Mouse (Mus musculus): ENCODE measurements around the gene Coq3. TPM values are rescaled to one million over a fixed set of nuclear protein-coding genes. Genes with fewer than 3 reads are reported as not detected.

Coq3 gene
- 12.4 and 13.0 TPM in 2 replicates for polyA plus RNA-seq (2016; fragmentation: Nextera tagmentation; extraction: Ambion mirVana)

DNA sequence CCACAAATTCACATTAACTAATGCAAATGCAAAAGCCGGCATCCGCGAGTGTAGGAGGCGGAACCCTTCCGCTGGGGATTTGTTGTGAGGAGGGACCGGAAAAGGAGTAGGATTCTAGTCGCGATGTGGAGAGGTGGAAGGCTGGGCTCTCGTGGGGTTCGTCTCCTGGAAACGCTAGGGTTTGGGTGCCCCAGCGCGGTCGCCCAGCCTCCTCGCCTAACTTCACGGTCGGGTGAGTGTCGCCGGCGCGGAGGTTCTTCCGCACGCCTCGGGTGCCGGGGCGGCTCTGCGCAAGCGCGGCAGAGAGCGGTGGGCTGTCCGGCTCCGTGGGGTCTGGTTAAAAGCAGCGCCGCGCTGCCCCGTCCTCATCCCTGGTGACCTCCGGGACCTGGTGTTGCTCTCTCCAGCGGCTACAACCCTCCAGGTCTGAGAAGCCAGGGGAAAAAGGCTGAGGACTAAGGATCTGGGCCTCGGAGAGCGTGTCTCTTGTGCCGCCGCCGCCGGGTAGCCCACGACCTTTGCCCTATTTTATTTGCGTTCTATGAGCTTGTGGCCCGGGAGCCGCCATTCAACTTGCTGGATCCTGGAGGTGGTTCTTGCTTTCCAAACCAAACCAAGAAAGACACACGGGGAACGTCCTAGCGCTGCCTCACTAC lies at the start of gene Coq3:
TSS of gene Coq3 (plus strand) at position 109 of the 656 bp plus-strand sequence.
- Histone ChIP-seq H3K27me3 (no peaks in the 10 kb centered on the region), H3K9me3 (no peaks in the 10 kb centered on the region), H3K4me2 (replicated peaks) (peak within 1 kb of the TSS; percentile 52), H3K9ac (peak within 1 kb of the TSS; percentile 80), H3K27ac (peak within 1 kb of the TSS; percentile 92), H3K4me3 (peak within 1 kb of the TSS; percentile 69), H3K4me1 (no peaks in the 10 kb centered on the region), H3K36me3 (peaks cover 8% of the 10 kb centered on the region)
- ATAC-seq (ENCODE audit: insufficient number of reproducible peaks, insufficient read depth, low FRiP score, low TSS enrichment): peak; percentile 94
- under 1% methylated on average over 51 of the region's 51 CpGs for WGBS

- Histone ChIP-seq H3K9me3 (no peaks in the 10 kb centered on the region), H3K9ac (no peak overlapping the region), H3K27ac (no peak overlapping the region), H3K4me2 (replicated peaks) (no peak overlapping the region), H3K4me3 (no peak overlapping the region), H3K4me1 (no peaks in the 10 kb centered on the region), H3K36me3 (peaks cover 7% of the 10 kb centered on the region), H3K27me3 (no peaks in the 10 kb centered on the region)
- 94% methylated on average over 8 of the region's 8 CpGs for WGBS
- ATAC-seq (ENCODE audit: insufficient number of reproducible peaks, insufficient read depth, low FRiP score, low TSS enrichment): no peak
These were observed 46.6 kb upstream of the Coq3 start for GRCm38 (mm10) chr4:21832844-21833243.

- no peaks in the 10 kb centered on the region for H3K36me3 ChIP-seq
- ATAC-seq (ENCODE audit: insufficient number of reproducible peaks, insufficient read depth, low FRiP score, low TSS enrichment): peak; percentile 96
- peak within 1 kb of the TSS; percentile 83 for H3K4me3 ChIP-seq
- WGBS: 0% methylated on average over 50 of the region's 50 CpGs
- H3K4me2 ChIP-seq (replicated peaks): peak within 1 kb of the TSS; percentile 49
- peaks cover 5% of the 10 kb centered on the region; the same call in 1 of the 2 replicates for H3K4me1 ChIP-seq
- peak within 1 kb of the TSS; percentile 83 for H3K9ac ChIP-seq
- no peaks in the 10 kb centered on the region for H3K9me3 ChIP-seq
- no peaks in the 10 kb centered on the region for H3K27me3 ChIP-seq
- peak within 1 kb of the TSS; percentile 98 for H3K27ac ChIP-seq
These were observed 31.8 kb upstream of the Coq3 start, which contains the start of gene Pnisr for GRCm38 (mm10) chr4:21847481-21848286. Gene Pnisr (plus strand): TSS chr4:21847583.

DNA sequence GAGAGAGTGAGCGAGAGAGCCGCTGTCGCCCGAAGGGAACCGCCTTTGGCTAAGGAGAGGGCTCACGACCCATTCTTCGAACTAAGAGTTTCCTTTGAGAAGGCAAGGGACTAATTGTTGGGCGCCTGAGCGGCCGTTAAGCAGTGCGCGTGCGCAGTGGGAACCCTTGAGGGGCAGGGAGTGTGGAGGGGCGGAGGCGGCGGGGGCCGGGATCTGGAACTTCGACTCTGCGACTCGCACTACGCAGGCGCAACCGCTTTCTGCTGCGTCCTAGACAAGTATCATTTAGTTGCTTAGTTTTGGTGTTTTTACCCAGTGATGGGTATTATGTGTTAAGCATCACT lies 31.2 kb upstream of the Coq3 start:
- peak overlapping the region; percentile 98 for H3K27ac ChIP-seq
- no peaks in the 10 kb centered on the region for H3K27me3 ChIP-seq
- peak; percentile 85 for ATAC-seq (ENCODE audit: insufficient number of reproducible peaks, insufficient read depth, low FRiP score, low TSS enrichment)
- peak overlapping the region; percentile 83 for H3K9ac ChIP-seq
- peak overlapping the region; percentile 83 for H3K4me3 ChIP-seq
- peaks cover 5% of the 10 kb centered on the region; the same call in 1 of the 2 replicates for H3K4me1 ChIP-seq
- H3K36me3 ChIP-seq: no peaks in the 10 kb centered on the region
- H3K4me2 ChIP-seq (replicated peaks): peak overlapping the region; percentile 49
- under 1% methylated on average over 24 of the region's 24 CpGs for WGBS
- no peaks in the 10 kb centered on the region for H3K9me3 ChIP-seq

GRCm38 (mm10) chr4:21857481-21857880 lies 22.0 kb upstream of the Coq3 start:
- no peaks in the 10 kb centered on the region for H3K27me3 ChIP-seq
- H3K27ac ChIP-seq: no peak overlapping the region
- no peak for ATAC-seq (ENCODE audit: insufficient number of reproducible peaks, insufficient read depth, low FRiP score, low TSS enrichment)
- H3K9ac ChIP-seq: no peak overlapping the region
- peaks cover 58% of the 10 kb centered on the region for H3K36me3 ChIP-seq
- H3K4me3 ChIP-seq: no peak overlapping the region
- WGBS: 65% methylated on average over 1 of the region's 1 CpGs
- H3K4me2 ChIP-seq (replicated peaks): no peak overlapping the region
- H3K9me3 ChIP-seq: no peaks in the 10 kb centered on the region
- H3K4me1 ChIP-seq: no peaks in the 10 kb centered on the region

- no peak overlapping the region for H3K4me2 ChIP-seq (replicated peaks)
- WGBS: 97% methylated on average over 1 of the region's 1 CpGs
- no peak overlapping the region for H3K4me3 ChIP-seq
- H3K36me3 ChIP-seq: peaks cover 63% of the 10 kb centered on the region
- no peak overlapping the region for H3K9ac ChIP-seq
- H3K4me1 ChIP-seq: no peaks in the 10 kb centered on the region
- no peak for ATAC-seq (ENCODE audit: insufficient number of reproducible peaks, insufficient read depth, low FRiP score, low TSS enrichment)
- H3K27me3 ChIP-seq: no peaks in the 10 kb centered on the region
- H3K27ac ChIP-seq: no peak overlapping the region
- no peaks in the 10 kb centered on the region for H3K9me3 ChIP-seq
These were observed 14.2 kb upstream of the Coq3 start for GRCm38 (mm10) chr4:21865226-21865625.

GRCm38 (mm10) chr4:21878776-21879175 lies 697 bp upstream of the Coq3 start:
- H3K9ac ChIP-seq: no peak overlapping the region
- H3K36me3 ChIP-seq: peaks cover 12% of the 10 kb centered on the region
- no peak overlapping the region for H3K27ac ChIP-seq
- H3K9me3 ChIP-seq: no peaks in the 10 kb centered on the region
- peak overlapping the region; percentile 69; the same call in 1 of the 2 replicates for H3K4me3 ChIP-seq
- no peaks in the 10 kb centered on the region for H3K4me1 ChIP-seq
- no peaks in the 10 kb centered on the region for H3K27me3 ChIP-seq
- peak overlapping the region; percentile 52 for H3K4me2 ChIP-seq (replicated peaks)
- WGBS: 36% methylated on average over 6 of the region's 6 CpGs
- ATAC-seq (ENCODE audit: insufficient number of reproducible peaks, insufficient read depth, low FRiP score, low TSS enrichment): no peak

- H3K27ac ChIP-seq: no peak overlapping the region
- no peaks in the 10 kb centered on the region for H3K4me1 ChIP-seq
- H3K9ac ChIP-seq: no peak overlapping the region
- H3K36me3 ChIP-seq: no peaks in the 10 kb centered on the region
- H3K9me3 ChIP-seq: no peaks in the 10 kb centered on the region
- ATAC-seq (ENCODE audit: insufficient number of reproducible peaks, insufficient read depth, low FRiP score, low TSS enrichment): no peak
- no peaks in the 10 kb centered on the region for H3K27me3 ChIP-seq
- no peak overlapping the region for H3K4me3 ChIP-seq
- WGBS: 95% methylated on average over 6 of the region's 6 CpGs
- no peak overlapping the region for H3K4me2 ChIP-seq (replicated peaks)
These were observed 3.3 kb downstream of the Coq3 start for GRCm38 (mm10) chr4:21882806-21883205.

DNA sequence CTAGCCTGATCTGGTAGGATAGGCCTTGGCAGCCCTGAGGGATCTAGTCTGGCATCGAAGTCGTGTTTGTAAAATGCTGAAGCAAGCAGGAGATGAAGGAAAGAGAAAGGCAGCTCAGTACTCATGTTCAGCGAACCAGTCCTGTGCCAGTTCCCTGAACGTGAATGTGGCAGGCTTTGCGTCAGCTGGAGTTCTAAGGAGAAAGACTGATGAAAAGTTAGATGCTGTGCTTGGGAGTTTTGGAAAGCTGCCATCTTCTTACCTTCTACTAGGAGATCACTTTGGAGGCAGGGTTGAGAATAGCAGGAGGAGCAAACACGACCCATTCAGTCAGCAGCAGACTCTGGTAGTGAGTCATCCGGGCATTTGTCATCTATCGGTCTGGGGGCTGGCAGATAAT lies 6.4 kb downstream of the Coq3 start:
- H3K27me3 ChIP-seq: no peaks in the 10 kb centered on the region

GRCm38 (mm10) chr4:21930971-21931771 lies 51.7 kb downstream of the Coq3 start, which contains the start of gene Faxc:
Gene Faxc (plus strand): TSS chr4:21931329.
- Histone ChIP-seq H3K4me3 (peak within 1 kb of the TSS; percentile 73), H3K27ac (peak within 1 kb of the TSS; percentile 87), H3K27me3 (no peaks in the 10 kb centered on the region), H3K9ac (peak within 1 kb of the TSS; percentile 91), H3K9me3 (no peaks in the 10 kb centered on the region), H3K4me2 (replicated peaks) (peak within 1 kb of the TSS; percentile 72), H3K36me3 (no peaks in the 10 kb centered on the region), H3K4me1 (peaks cover 18% of the 10 kb centered on the region)
- ATAC-seq (ENCODE audit: insufficient number of reproducible peaks, insufficient read depth, low FRiP score, low TSS enrichment): peak; percentile 86
- under 1% methylated on average over 83 of the region's 83 CpGs for WGBS

More for the DNA sequence above, 6.4 kb downstream of the Coq3 start:
- Histone ChIP-seq H3K4me1 (no peaks in the 10 kb centered on the region), H3K9me3 (no peaks in the 10 kb centered on the region), H3K4me2 (replicated peaks) (no peak overlapping the region), H3K9ac (no peak overlapping the region), H3K27ac (no peak overlapping the region), H3K36me3 (no peaks in the 10 kb centered on the region), H3K4me3 (no peak overlapping the region)
- WGBS: 88% methylated on average over 8 of the region's 8 CpGs
- no peak for ATAC-seq (ENCODE audit: insufficient number of reproducible peaks, insufficient read depth, low FRiP score, low TSS enrichment)

Data from embryonic facial prominence, embryonic 12.5 days (tissue).